Mouse (Mus musculus): ENCODE results near the gene Rsc1a1.

The Rsc1a1 gene

DNA sequence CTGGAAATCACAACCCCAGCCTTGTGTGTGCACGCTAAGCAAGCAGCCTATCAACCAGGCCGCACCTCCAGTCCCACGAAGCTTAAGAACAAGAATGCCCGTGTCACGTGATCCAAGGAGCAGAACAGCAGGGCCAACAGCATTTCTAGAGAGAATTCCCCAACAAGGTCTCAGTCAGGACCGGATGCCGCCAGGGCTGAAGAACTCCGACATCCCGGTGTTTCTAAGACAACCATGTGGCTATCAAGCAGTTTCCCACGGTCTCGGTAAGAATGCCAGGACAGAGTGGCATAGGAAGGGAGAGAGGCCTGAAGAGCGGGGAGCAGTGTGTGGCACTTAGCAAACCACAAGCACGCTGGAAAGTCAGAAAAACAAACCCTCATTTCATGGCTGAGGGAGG, 31.6 kb downstream of the Rsc1a1 start:
- DNase-seq (ENCODE audit: low spot score), result no peak

DNA sequence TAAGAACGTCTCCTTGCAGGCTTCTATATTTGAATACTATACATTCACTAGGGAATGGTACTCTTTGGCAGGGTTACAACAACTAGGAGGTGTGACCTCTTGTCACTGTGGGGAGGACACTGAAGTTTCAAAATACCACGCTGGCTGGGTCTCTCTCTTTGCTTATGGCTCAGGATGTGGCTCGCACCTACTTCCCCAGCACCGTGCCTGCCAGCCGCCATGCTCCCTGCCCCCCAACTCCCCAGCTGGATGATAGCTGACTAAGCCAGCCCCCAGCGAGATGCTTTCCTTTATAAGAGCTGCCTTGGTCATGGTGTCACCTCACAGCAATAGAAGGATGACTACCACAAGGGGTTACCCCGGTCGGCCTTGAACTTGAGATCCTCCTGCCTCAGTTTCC, 32.4 kb downstream of the Rsc1a1 start:
- DNase-seq (ENCODE audit: low spot score), result no peak

DNA sequence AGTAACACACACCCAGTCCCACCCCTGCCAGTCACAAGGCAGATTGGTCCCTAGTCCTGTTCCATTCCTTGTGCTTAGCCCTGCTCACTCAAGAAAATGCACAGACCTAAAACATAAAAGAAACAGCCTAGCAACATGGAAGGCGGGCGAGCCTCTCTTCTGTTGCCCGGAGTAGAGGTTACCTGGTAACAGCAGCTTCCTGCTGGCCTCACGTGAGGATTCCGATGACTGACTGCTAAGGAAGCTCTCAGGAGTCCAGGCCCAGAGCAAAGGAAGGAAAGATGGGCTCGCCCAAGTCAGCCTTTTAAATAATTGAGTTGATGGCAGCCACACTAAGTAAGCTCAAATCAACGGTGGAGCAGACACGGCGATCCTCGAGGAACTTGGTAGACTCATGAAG, 33.5 kb downstream of the Rsc1a1 start:
- DNase-seq (ENCODE audit: low spot score), result no peak

DNA sequence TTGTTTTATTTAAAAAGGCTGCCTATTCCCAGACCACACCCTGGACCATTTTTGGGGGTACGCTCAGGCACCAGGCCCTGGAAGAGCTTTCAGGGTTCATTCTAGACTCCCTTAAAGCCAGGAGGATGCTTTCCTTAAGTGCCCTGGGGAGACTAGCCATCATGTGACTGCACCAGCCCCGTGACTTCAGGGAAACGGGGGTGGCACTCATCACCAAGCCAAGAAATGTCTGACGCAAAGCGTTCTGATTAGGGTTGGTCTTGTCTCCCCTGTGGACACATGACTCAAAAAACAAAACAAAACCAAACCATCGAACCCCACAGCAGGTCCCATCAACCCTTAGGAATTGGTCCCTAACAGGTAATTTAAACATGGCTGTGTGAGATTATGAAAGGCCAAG, 34.1 kb downstream of the Rsc1a1 start:
- DNase-seq (ENCODE audit: low spot score), result no peak

DNA sequence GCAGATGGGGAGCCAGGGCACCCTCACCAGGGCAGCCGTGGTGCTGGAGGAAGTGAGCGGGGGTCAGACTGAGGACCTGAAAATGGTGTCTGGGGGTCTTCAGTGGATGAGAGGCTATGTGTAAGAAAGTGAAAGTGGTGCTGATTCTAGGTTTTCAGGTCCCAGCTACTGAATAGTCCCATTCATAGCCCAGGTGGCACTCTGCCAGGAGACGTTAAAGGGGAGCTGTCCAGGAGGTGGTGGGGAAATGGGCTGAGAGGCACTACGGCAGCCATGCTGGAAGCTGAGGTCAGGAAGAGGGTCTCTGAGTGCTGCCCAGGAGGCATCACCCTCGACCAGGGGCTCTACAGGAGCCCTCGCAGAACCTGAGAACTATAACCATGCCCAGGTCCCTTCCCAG, 36.2 kb downstream of the Rsc1a1 start:
- no peak for DNase-seq (ENCODE audit: low spot score)

DNA sequence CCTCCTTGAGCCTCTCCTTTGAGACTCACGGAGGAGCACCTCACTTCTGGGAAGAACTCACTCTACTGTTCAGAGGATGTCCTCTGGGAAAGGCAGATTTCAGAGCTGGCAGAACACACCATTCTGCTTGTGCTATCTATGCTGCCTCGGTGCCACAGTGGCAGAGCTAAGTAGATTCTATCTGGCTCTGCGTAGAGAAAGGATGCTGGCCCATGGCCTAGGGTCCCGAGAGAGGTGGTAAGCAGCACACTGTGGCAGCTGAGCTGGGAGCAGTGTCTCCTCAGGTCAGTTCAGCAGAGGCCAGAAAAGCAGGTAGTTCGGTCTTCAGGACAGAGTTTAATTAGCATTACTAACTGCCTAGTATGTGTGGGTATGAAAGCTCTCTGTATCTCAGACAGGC, 37.1 kb downstream of the Rsc1a1 start:
- no peak for DNase-seq (ENCODE audit: low spot score)

DNA sequence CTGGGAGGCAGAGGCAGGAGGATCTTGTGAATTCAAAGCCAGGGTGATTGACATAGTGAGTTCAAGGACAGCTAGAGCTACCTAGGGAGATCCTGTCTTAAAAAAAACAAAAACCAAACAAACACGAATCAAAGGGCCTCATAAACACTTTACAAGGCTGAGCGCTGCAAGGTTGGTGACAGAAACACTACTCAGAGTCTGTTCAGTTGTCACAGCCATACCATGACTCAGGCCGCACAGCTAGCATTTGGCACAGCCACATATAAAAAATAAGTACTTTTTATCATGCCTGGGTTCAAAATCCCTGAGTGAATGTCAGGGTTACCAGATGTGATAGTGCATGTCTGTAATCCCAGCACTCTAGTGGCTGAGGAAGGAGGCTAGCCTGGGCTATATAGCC, 38.2 kb downstream of the Rsc1a1 start:
- DNase-seq (ENCODE audit: low spot score), result no peak

DNA sequence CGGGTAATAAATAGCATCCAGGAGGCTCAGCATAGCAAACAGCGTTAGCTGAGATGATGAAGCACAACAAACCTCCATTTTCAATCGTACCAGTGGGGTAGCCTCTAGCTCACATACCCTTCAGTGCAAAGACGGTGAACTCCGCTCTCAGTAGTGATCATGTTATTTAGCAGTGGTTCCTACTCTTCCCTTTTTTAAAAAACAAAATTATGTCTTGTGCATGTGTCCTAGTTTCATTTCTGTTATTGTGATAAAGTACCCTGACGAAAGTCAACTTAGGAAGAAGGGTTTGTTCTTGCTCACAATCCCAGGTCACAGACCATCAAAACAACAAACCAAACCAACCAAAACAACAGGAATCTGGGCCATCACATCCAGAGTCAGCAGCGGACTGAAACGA, 39.4 kb downstream of the Rsc1a1 start:
- no peak for DNase-seq (ENCODE audit: low spot score)

DNA sequence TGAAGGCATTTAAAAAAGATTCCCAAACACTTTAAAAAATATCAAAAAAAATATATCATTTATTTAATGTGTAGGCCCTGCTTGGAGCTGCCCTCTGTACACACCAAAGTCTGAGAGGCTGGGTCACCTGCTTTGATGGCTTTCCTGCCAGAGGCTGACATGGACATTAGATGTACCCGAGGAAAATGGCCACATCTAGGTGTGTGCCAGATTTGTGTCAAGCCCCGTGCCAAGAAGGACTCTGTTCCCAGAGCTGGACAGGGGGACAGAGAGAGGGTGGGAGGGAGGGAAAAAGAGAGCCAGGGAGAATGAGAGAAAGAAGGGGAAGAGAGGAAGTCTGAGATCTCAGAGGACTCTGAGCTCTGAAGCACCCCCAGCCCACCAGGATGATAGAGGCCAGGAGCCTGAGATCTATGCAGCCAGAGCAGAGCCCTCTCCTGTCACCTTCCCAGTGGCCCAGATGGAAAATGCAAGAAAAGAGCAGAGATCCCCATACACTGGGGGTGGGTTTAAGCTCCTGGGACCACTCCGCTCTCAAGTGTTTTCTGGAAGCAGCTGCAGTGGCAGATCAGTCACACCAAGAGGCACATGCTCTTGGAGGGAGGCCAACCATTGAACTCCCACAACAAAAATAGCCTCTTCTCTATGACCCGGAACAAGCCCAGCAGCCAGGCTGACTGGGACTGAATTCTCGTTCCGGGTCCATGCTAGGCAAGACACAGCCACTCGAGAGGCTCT, 42.1 kb downstream of the Rsc1a1 start:
- peak; percentile 11 for DNase-seq (ENCODE audit: low spot score)

DNA sequence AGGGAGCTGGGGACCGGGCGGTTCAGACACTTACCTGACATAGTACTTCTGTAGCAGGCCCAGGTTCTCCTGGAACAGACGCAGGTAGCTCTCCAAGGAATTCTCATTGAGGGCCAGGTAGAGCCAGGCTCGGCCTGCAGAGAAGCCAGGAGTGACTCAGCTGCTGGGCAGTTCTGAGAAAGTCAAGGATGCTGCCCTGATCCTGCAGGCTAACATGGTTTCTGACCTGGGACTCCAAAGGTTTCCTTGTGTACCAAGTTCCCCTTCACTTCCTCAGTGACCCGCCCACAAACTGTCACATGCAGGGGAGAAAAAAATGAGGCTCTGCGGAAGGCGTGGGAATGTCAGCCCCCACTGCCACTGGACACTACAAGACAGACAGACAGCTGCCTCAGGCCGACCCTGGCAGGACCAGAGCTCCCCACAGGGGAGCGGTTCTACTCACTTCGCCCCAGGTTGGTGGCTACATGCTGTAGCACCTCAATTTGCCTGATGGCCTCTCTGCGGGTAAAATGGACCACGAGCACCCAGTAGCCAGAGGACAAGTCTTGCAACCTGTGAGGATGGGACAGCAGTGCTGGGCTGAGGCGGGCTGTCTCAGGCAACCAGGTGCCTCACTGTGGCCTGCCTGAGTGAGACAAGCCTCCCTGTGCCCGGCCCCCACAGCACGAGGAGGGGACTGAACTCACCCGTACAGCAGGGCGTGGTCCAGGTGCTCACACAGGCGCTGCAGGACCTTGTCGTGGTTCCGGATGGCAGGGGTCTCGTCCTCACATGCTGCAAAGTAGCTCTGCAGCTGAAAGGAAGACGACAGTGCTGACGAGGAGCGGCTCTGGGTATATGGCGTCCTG, 43.2 kb downstream of the Rsc1a1 start:
- no peak for DNase-seq (ENCODE audit: low spot score)

DNA sequence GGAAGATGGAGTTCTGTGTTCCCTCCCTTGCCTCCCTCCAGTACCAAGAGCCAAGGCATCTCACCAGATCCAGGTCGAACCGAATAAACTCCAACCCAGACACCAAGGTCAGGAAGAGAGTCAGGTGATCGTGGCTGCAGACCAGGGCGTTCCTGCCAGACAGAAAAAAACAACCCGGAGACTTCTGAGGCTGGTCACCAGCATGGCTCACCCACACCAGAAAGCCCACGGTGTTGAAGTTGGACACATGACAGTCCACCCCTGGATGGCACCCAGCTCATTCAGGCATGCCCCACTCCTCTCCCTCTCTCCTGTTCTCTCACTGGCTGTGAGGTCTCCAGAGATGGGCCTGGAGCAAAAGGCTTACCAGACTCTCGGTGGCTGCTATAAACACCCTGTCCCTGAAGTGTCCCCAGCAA, 44.0 kb downstream of the Rsc1a1 start:
- DNase-seq (ENCODE audit: low spot score), result no peak

DNA sequence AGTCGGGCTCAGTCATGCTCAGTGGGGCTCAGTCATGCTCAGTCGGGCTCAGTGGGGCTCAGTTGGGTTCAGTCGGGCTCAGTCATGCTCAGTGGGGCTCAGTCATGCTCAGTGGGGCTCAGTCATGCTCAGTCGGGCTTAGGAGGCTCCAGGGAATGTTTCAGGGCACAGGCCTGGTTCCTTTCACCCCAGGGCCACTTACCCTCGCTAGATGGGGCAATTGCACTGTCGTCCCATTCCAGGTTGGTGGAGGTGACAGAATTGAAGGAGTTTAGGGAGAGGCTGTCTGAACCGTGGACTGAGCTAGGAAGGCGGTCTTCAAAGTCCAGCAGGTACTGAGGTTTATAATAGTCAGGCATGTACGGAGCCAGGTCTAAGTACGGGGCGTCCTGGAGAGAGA, 45.9 kb downstream of the Rsc1a1 start:
- no peak for DNase-seq (ENCODE audit: low spot score)

DNA sequence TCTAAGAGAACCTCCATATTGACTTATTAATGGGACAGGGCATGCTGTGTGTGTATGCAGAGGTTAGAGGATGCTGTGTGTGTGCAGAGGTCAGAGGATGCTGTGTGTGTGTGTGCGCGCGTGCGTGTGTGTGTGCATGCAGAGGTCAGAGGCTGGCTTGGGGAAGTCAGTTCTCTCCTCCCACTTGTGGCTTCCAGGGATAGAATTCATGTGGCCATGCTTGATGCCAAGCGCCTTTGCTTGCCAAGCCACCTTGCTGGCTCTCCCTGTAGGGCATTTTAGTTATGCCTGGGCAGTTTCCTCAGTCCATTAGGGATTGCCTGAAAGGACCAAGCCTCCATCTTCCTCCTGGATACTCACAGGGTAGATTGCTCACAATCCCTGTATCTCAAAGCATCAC, 48.7 kb downstream of the Rsc1a1 start:
- no peak for DNase-seq (ENCODE audit: low spot score)

DNA sequence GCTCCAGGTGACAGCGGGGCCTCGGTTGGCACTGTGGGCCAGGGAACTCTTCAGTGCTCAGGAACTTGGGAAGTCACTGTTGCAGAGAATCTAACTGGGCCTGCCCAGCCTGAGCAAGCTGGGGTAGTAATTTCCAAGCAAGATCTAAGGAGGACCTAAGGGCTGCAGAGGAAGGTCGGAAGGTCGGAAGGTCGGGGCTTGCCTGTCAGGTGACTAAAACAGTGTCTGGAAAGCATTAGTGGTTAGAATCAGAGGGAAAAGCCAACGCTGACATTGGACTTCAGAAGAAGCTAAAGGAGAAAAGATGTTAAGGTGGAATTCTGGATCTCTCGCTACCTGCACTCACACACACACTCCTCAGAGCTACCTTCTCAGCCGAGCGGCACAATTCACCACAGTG, 49.4 kb downstream of the Rsc1a1 start:
- peak; percentile 66 for DNase-seq (ENCODE audit: low spot score)
